Mouse (Mus musculus) C2C12 (cell line): ENCODE data around the gene Gm10491.

Experiments used
- CTCF ChIP-seq: IDR thresholded peaks from one replicate; pipeline ENCODE4 v1.5.1; 2011; ENCODE audit not compliant: control insufficient read depth, insufficient read depth, insufficient read length
- MAX ChIP-seq: IDR thresholded peaks from one replicate; pipeline ENCODE4 v1.6.1; 2011; ENCODE audit warnings: mild to moderate bottlenecking, control low read depth
- MYOD1 ChIP-seq: IDR thresholded peaks from one replicate; pipeline ENCODE4 v1.6.1; 2011; ENCODE audit warnings: low read depth; ENCODE audit not compliant: control insufficient read depth, insufficient read length

DNA sequence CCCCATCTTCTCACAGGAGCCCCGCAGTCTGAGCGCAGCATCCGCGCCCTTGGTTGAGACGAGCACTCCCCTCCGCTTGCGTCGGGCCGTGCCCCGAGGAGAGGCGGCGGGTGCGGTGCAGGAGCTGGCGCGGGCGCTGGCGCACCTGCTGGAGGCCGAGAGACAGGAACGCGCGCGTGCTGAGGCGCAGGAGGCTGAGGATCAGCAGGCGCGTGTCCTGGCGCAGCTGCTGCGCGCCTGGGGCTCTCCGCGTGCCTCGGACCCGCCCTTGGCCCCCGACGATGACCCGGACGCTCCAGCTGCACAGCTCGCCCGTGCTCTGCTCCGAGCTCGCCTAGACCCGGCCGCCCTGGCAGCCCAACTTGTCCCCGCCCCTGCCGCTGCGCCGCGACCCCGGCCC, 14.4 kb upstream of the Gm10491 start:
- no peak for TF ChIP-seq CTCF
- TF ChIP-seq MAX = no peak
- no peak for TF ChIP-seq MYOD1
